Mouse (Mus musculus) liver, postnatal 0 days (tissue): ENCODE measurements at regions not wholly inside any gene's neighbourhood (a gene's known extent, or its start where the extent isn't known, plus 50 kb on each side); places are given as distances from the start of the nearest gene placed in this dataset.
A peak's percentile ranks its signal among the peaks of the same experiment; 100 is the strongest.

Experiments
- ATAC-seq: fragments of 200-750 bp; cut with Nextera tagmentation; 2 replicates; pipeline ENCODE4 v1.8.0; 2017; ENCODE audit warnings: mild to moderate bottlenecking, moderate library complexity
- DNase-seq: peaks from one replicate; pipeline ENCODE4 v3.0.0-alpha.2; 2016
- H3K27ac ChIP-seq: fragments of 300-500 bp; sonication (generic); 2 replicates; pipeline ENCODE4 v1.5.1; 2014; ENCODE audit warnings: antibody characterized with exemption, moderate library complexity, mild to moderate bottlenecking, low read depth
- H3K27me3 ChIP-seq: fragments of 300-500 bp; sonication (generic); 2 replicates; pipeline ENCODE4 v1.6.1; 2014; ENCODE audit warnings: low read length, control low read depth, mixed read lengths; ENCODE audit not compliant: insufficient read depth
- H3K36me3 ChIP-seq: fragments of 300-500 bp; sonication (generic); replicated peaks from 2 replicates; pipeline ENCODE4 v1.6.1; 2014; ENCODE audit warnings: mild to moderate bottlenecking, control low read depth, low read length, moderate library complexity, mixed read lengths; ENCODE audit not compliant: insufficient read depth
- H3K4me1 ChIP-seq: fragments of 300-500 bp; sonication (generic); 2 replicates; pipeline ENCODE4 v1.6.1; 2014; ENCODE audit warnings: antibody characterized with exemption, mild to moderate bottlenecking, control low read depth; ENCODE audit not compliant: insufficient read depth
- H3K4me2 ChIP-seq: fragments of 300-500 bp; sonication (generic); 2 replicates; pipeline ENCODE4 v1.6.1; 2014; ENCODE audit warnings: low read depth, mild to moderate bottlenecking, low read length, moderate library complexity, mixed read lengths
- H3K4me3 ChIP-seq: fragments of 300-500 bp; sonication (generic); 2 replicates; pipeline ENCODE4 v1.5.1; 2014; ENCODE audit warnings: low read depth, low read length
- H3K9ac ChIP-seq: fragments of 300-500 bp; sonication (generic); replicated peaks from 2 replicates; pipeline ENCODE4 v1.6.1; 2014; ENCODE audit warnings: mild to moderate bottlenecking, moderate library complexity
- H3K9me3 ChIP-seq: fragments of 300-500 bp; sonication (generic); 2 replicates; pipeline ENCODE4 v1.6.1; 2016; ENCODE audit warnings: mild to moderate bottlenecking, control low read depth, low read length, mixed read lengths
- CTCF ChIP-seq: sonication (generic); IDR thresholded peaks from 2 replicates; pipeline ENCODE4 v1.5.1; 2016; ENCODE audit warnings: antibody characterized with exemption, low read depth
- EP300 ChIP-seq: IDR thresholded peaks from 2 replicates; pipeline ENCODE4 v1.6.1; 2016; ENCODE audit warnings: antibody characterized with exemption, low read depth, mild to moderate bottlenecking
- WGBS: fragments of 180-500 bp; shearing (Covaris S2); extraction: QIAGEN DNeasy Blood & Tissue Kit; methylation state at CpG from one replicate; pipeline ENCODE4 v1.1.7; 2014; ENCODE audit not compliant: insufficient replicate concordance; 5-methylcytosine and 5-hydroxymethylcytosine counted together

DNA sequence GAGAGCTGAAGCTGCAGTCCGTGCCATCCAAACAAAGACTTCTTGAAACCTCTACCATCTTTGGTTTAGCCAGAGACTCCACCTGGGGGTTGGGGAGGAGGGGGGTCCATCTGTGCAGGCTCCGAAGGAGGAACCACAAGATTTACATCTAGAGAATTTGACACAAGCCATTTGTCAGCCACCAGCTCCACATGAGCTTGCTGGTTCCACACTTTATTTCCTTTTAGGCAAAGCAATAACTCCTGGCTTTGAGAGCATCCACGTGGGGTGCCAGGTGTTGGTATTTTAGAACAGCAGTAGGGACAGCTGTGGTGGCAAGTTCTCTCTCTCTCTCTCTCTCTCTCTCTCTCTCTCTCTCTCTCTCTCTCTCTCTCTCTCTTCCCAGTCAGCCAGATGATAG lies 99.6 kb upstream of the Kbtbd8 start:
- Histone ChIP-seq H3K4me3 (no peak overlapping the region), H3K4me2 (no peak overlapping the region), H3K36me3 (no peaks in the 10 kb centered on the region), H3K4me1 (no peaks in the 10 kb centered on the region), H3K9me3 (no peaks in the 10 kb centered on the region), H3K27ac (no peak overlapping the region), H3K9ac (no peak overlapping the region), H3K27me3 (no peaks in the 10 kb centered on the region)
- 46% methylated on average over 3 of the region's 3 CpGs for WGBS
- no peak for ATAC-seq
- TF ChIP-seq CTCF: no peak
- no peak for TF ChIP-seq EP300
- no peak for DNase-seq

GRCm38 (mm10) chr6:95013096-95013495 lies 103.9 kb upstream of the Kbtbd8 start:
- H3K27me3 ChIP-seq: no peaks in the 10 kb centered on the region
- H3K4me3 ChIP-seq: no peak overlapping the region
- 45% methylated on average over 5 of the region's 5 CpGs for WGBS
- H3K9me3 ChIP-seq: no peaks in the 10 kb centered on the region
- TF ChIP-seq EP300 (no peak), CTCF (no peak)
- no peaks in the 10 kb centered on the region for H3K4me1 ChIP-seq
- H3K27ac ChIP-seq: no peak overlapping the region
- H3K36me3 ChIP-seq: no peaks in the 10 kb centered on the region
- no peak overlapping the region for H3K4me2 ChIP-seq
- no peak overlapping the region for H3K9ac ChIP-seq
- DNase-seq: no peak
- ATAC-seq: no peak

GRCm38 (mm10) chr6:95006485-95006884 lies 110.6 kb upstream of the Kbtbd8 start:
- no peak for ATAC-seq
- no peaks in the 10 kb centered on the region for H3K36me3 ChIP-seq
- no peak overlapping the region for H3K4me3 ChIP-seq
- H3K27me3 ChIP-seq: no peaks in the 10 kb centered on the region
- H3K27ac ChIP-seq: no peak overlapping the region
- H3K9me3 ChIP-seq: no peaks in the 10 kb centered on the region
- DNase-seq: no peak
- no peak for TF ChIP-seq EP300
- TF ChIP-seq CTCF: no peak
- WGBS: 74% methylated on average over 2 of the region's 2 CpGs
- H3K4me1 ChIP-seq: no peaks in the 10 kb centered on the region
- no peak overlapping the region for H3K4me2 ChIP-seq
- H3K9ac ChIP-seq: no peak overlapping the region

DNA sequence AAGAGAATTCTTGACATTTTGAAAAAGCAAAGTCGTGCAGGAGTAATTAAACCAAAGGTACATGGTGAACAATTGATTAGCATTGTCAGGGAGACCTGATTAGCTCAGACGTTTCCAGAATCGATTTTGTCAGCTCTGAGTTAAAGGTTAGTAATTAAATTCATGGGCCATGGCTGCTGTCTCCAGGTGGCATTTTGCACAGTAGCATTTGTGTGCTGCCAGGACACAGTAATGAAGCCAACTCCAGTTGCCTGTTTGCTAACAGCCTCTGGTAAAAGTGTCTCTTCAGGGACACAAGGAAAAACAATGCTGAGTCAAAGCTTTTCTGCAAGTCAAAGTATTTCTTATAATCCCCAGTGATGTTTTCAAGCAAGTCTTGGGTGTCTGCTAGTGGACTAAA lies 113.3 kb upstream of the Kbtbd8 start:
- no peaks in the 10 kb centered on the region for H3K9me3 ChIP-seq
- no peak overlapping the region for H3K4me3 ChIP-seq
- 59% methylated on average over 3 of the region's 3 CpGs for WGBS
- H3K4me1 ChIP-seq: no peaks in the 10 kb centered on the region
- H3K4me2 ChIP-seq: no peak overlapping the region
- H3K27me3 ChIP-seq: no peaks in the 10 kb centered on the region
- H3K36me3 ChIP-seq: no peaks in the 10 kb centered on the region
- TF ChIP-seq EP300: no peak
- no peak for TF ChIP-seq CTCF
- H3K27ac ChIP-seq: no peak overlapping the region
- no peak for ATAC-seq
- DNase-seq: no peak
- no peak overlapping the region for H3K9ac ChIP-seq

GRCm38 (mm10) chr6:94999562-94999961 lies 117.5 kb upstream of the Kbtbd8 start:
- ATAC-seq: no peak; the same call in 1 of the 2 replicates

DNA sequence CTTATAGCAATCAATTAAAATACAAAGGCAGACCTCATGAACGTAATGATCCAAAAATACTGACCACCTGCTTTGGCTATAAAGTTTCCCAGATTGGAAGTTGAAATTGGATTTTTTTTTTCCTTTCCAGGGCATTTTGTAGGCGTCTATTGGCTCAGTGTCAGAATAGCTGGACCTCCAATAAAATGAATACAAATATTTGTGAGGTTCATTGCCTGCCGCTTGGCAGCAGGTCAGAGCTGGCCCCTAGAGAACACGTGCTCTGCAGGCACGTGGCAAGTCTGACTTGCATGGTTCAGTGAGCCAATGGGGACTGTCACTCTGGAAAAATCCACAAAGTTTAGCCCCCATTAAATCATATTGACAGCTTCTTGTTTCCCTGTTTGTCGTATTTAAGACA lies 118.0 kb upstream of the Kbtbd8 start:
- no peaks in the 10 kb centered on the region for H3K4me1 ChIP-seq
- TF ChIP-seq CTCF: no peak
- TF ChIP-seq EP300: no peak
- H3K4me3 ChIP-seq: no peak overlapping the region
- H3K4me2 ChIP-seq: no peak overlapping the region
- no peaks in the 10 kb centered on the region for H3K9me3 ChIP-seq
- DNase-seq: peak; percentile 37
- H3K36me3 ChIP-seq: no peaks in the 10 kb centered on the region
- 59% methylated on average over 6 of the region's 6 CpGs for WGBS
- H3K27ac ChIP-seq: no peak overlapping the region
- peak; percentile 88 for ATAC-seq
- H3K9ac ChIP-seq: no peak overlapping the region
- no peaks in the 10 kb centered on the region for H3K27me3 ChIP-seq

More at GRCm38 (mm10) chr6:94999562-94999961, 117.5 kb upstream of the Kbtbd8 start:
- Histone ChIP-seq H3K36me3 (no peaks in the 10 kb centered on the region), H3K9me3 (no peaks in the 10 kb centered on the region), H3K4me1 (no peaks in the 10 kb centered on the region), H3K9ac (no peak overlapping the region), H3K4me2 (no peak overlapping the region), H3K4me3 (no peak overlapping the region), H3K27ac (no peak overlapping the region), H3K27me3 (no peaks in the 10 kb centered on the region)
- DNase-seq: no peak
- 54% methylated on average over 4 of the region's 4 CpGs for WGBS
- TF ChIP-seq EP300 (no peak), CTCF (no peak)

DNA sequence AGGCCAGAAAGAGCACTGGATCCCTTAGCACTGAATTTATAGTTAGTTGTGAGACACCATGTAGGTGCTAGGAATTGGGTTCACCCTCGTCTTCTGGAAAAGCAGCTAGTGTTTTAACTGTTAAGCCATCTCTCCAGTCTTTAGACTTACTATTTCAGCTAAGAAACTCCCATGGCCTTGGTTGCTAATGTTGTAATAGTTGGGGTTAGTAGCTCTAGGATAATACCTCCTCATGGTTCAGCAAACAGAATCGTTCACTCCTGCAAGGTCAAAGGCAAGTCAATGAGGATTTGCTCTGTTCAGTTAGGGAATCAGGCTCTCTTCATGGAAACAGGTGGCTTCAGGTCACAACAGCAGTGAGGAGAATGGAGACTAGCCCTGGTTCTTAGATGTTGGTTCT lies 118.7 kb upstream of the Kbtbd8 start:
- Histone ChIP-seq H3K27ac (no peak overlapping the region), H3K4me2 (no peak overlapping the region), H3K9me3 (no peaks in the 10 kb centered on the region), H3K27me3 (no peaks in the 10 kb centered on the region), H3K36me3 (no peaks in the 10 kb centered on the region), H3K4me1 (no peaks in the 10 kb centered on the region), H3K4me3 (no peak overlapping the region), H3K9ac (no peak overlapping the region)
- ATAC-seq (no peak), DNase-seq (no peak)
- TF ChIP-seq CTCF: no peak
- TF ChIP-seq EP300: no peak
- 59% methylated on average over 2 of the region's 2 CpGs for WGBS
